Mouse (Mus musculus) T-cell, adult 66 days (primary cell): ENCODE data around the gene Armc5. TPM values are rescaled to one million over a fixed set of nuclear protein-coding genes. Genes with fewer than 3 reads are reported as not detected.

ENCODE experiments used
- total RNA-seq, 2 experiments: library from RNA; stranded (reverse); gene quantifications; 3 replicates in 1 of 2; 4 replicates in 1 of 2; pipeline ENCODE4 v1.2.4; 2023

The Armc5 gene
- total RNA-seq: 10 to 100 TPM; 24.1 to 25.7 TPM

GRCm38 (mm10) chr7:128236856-128237592, at the start of gene Armc5:
Gene Armc5 (plus strand): TSS chr7:128237342.

GRCm38 (mm10) chr7:128206152-128206551, 31.0 kb upstream of the Armc5 start, which contains the start of gene Cox6a2:
Gene Cox6a2 (minus strand): TSS chr7:128206387.

GRCm38 (mm10) chr7:128237927-128238778, 1.0 kb downstream of the Armc5 start, which contains the start of gene 9130023H24Rik:
Gene 9130023H24Rik (minus strand): TSS chr7:128238031.

GRCm38 (mm10) chr7:128246496-128247391, 9.6 kb downstream of the Armc5 start, which contains the start of gene Tgfb1i1:
Gene Tgfb1i1 (plus strand): TSS chr7:128246812.

GRCm38 (mm10) chr7:128265411-128265810, 28.3 kb downstream of the Armc5 start, which contains the start of gene Slc5a2:
Gene Slc5a2 (plus strand): TSS chr7:128265657.

Other genes starting within 250 kb of the Armc5 start
- gene Pycard, start 243.5 kb upstream of the Armc5 start, total RNA-seq: 10 to 100 TPM; 45.2 to 62.4 TPM
- gene Trim72, start 233.4 kb upstream of the Armc5 start, total RNA-seq: 1 to 10 TPM; 1.3 to 6.0 TPM
- 1 to 10 TPM in 1 of 2 experiments, under 1 TPM in 1; 0.83 to 2.7 TPM for gene Itgam, start 174.7 kb upstream of the Armc5 start, total RNA-seq
- not detected for gene Gm49368, start 174.7 kb upstream of the Armc5 start, total RNA-seq
- 1 to 10 TPM; 1.4 to 5.0 TPM for gene Itgax, start 107.8 kb upstream of the Armc5 start, total RNA-seq
- 1 to 10 TPM; 4.5 to 5.0 TPM for gene Itgad, start 83.0 kb upstream of the Armc5 start, total RNA-seq
- gene Cox6a2, start 31.0 kb upstream of the Armc5 start, total RNA-seq: not detected
- 1 to 10 TPM; 3.8 to 3.9 TPM for gene 9130023H24Rik, start 689 bp downstream of the Armc5 start, total RNA-seq
- 1 to 10 TPM; 4.1 to 4.7 TPM for gene Tgfb1i1, start 9.5 kb downstream of the Armc5 start, total RNA-seq
- under 1 TPM in 1 of 2 experiments, not detected in 1; 0.33 TPM for gene Slc5a2, start 28.3 kb downstream of the Armc5 start, total RNA-seq
- gene BC017158, start 60.8 kb downstream of the Armc5 start, total RNA-seq: 10 to 100 TPM; 24.4 to 37.3 TPM
- gene Rgs10, start 181.4 kb downstream of the Armc5 start, total RNA-seq: 100 to 1,000 TPM; 181 to 194 TPM
- 100 to 1,000 TPM; 136 to 141 TPM for gene Tial1, start 224.4 kb downstream of the Armc5 start, total RNA-seq